Mouse (Mus musculus) embryo, embryonic 10.5 days (tissue): ENCODE measurements around the gene Gpt2.

ENCODE experiments used
- DNase-seq: peaks from one replicate; pipeline ENCODE4 v3.0.0-alpha.2; 2015; ENCODE audit warnings: low spot score

Gpt2 gene

GRCm38 (mm10) chr8:85492125-85492875 lies at the start of gene Gpt2:
TSS of gene Gpt2 (plus strand) at chr8:85492576.
- peak; percentile 96 for DNase-seq

- no peak for DNase-seq
Observed at GRCm38 (mm10) chr8:85444092-85444491, 48.3 kb upstream of the Gpt2 start.

GRCm38 (mm10) chr8:85445936-85446685 lies 46.3 kb upstream of the Gpt2 start:
- no peak for DNase-seq

GRCm38 (mm10) chr8:85450335-85450734 lies 42.0 kb upstream of the Gpt2 start:
- DNase-seq, result no peak

GRCm38 (mm10) chr8:85452328-85452727 lies 40.0 kb upstream of the Gpt2 start:
- DNase-seq, result no peak

- no peak for DNase-seq
Observed at GRCm38 (mm10) chr8:85453256-85453655, 39.1 kb upstream of the Gpt2 start.

- DNase-seq, result no peak
Observed at GRCm38 (mm10) chr8:85454750-85455149, 37.6 kb upstream of the Gpt2 start.

- peak; percentile 94 for DNase-seq
Observed at GRCm38 (mm10) chr8:85456536-85456935, 35.8 kb upstream of the Gpt2 start.

- no peak for DNase-seq
Observed at GRCm38 (mm10) chr8:85459582-85459981, 32.8 kb upstream of the Gpt2 start.

GRCm38 (mm10) chr8:85460804-85461203 lies 31.6 kb upstream of the Gpt2 start:
- no peak for DNase-seq

GRCm38 (mm10) chr8:85461377-85461776 lies 31.0 kb upstream of the Gpt2 start:
- DNase-seq, result peak; percentile 35

- no peak for DNase-seq
Observed at GRCm38 (mm10) chr8:85462441-85462840, 29.9 kb upstream of the Gpt2 start.

- DNase-seq, result no peak
Observed at GRCm38 (mm10) chr8:85464316-85464715, 28.1 kb upstream of the Gpt2 start.

GRCm38 (mm10) chr8:85466056-85466455 lies 26.3 kb upstream of the Gpt2 start:
- no peak for DNase-seq

GRCm38 (mm10) chr8:85470753-85471152 lies 21.6 kb upstream of the Gpt2 start:
- DNase-seq, result no peak

- no peak for DNase-seq
Observed at GRCm38 (mm10) chr8:85472800-85473199, 19.6 kb upstream of the Gpt2 start.

GRCm38 (mm10) chr8:85473246-85473645 lies 19.1 kb upstream of the Gpt2 start:
- no peak for DNase-seq

GRCm38 (mm10) chr8:85474924-85475323 lies 17.5 kb upstream of the Gpt2 start:
- no peak for DNase-seq

GRCm38 (mm10) chr8:85476970-85477545 lies 15.3 kb upstream of the Gpt2 start:
- DNase-seq, result no peak

- DNase-seq, result no peak
Observed at GRCm38 (mm10) chr8:85478397-85478796, 14.0 kb upstream of the Gpt2 start.

GRCm38 (mm10) chr8:85479710-85480109 lies 12.7 kb upstream of the Gpt2 start:
- no peak for DNase-seq

- no peak for DNase-seq
Observed at GRCm38 (mm10) chr8:85481900-85482299, 10.5 kb upstream of the Gpt2 start.

GRCm38 (mm10) chr8:85482427-85482826 lies 9.9 kb upstream of the Gpt2 start:
- DNase-seq, result no peak
